Mouse (Mus musculus) central nervous system, embryonic 11.5 days (tissue): ENCODE measurements around the gene Gpr62. TPM values are rescaled to one million over a fixed set of nuclear protein-coding genes. Genes with fewer than 3 reads are reported as not detected.

Experiments used
- polyA plus RNA-seq: library from polyadenylated mRNA; depleted of rRNA; stranded (reverse); fragments of >200 nt; gene quantifications from 2 replicates; pipeline ENCODE4 v1.2.3, GENCODE M21; 2012; rRNA removed

The Gpr62 gene
- polyA plus RNA-seq, result 0.06 and 0.11 TPM in 2 replicates

GRCm38 (mm10) chr9:106465571-106466200 lies at the start of gene Gpr62:
Gene Gpr62, minus strand, starts transcription at chr9:106465938.

GRCm38 (mm10) chr9:106514273-106514672 lies 48.5 kb upstream of the Gpr62 start, which contains the start of gene Iqcf5:
Gene Iqcf5, plus strand, starts transcription at chr9:106514573.

GRCm38 (mm10) chr9:106499667-106500066 lies 33.9 kb upstream of the Gpr62 start, which contains the start of gene Iqcf1:
Gene Iqcf1, plus strand, starts transcription at chr9:106499967.

GRCm38 (mm10) chr9:106476924-106477484 lies 11.3 kb upstream of the Gpr62 start, which contains the start of gene Parp3:
Gene Parp3, minus strand, starts transcription at chr9:106476949.

GRCm38 (mm10) chr9:106475663-106476001 lies 9.9 kb upstream of the Gpr62 start, which contains the start of gene Rrp9:
Gene Rrp9, plus strand, starts transcription at chr9:106475963.

GRCm38 (mm10) chr9:106453271-106454070 lies 12.3 kb downstream of the Gpr62 start, which contains the start of gene Pcbp4:
Gene Pcbp4, plus strand, starts transcription at chr9:106453291.

GRCm38 (mm10) chr9:106447348-106447747 lies 18.4 kb downstream of the Gpr62 start, which contains the start of the genes Abhd14b and Abhd14a:
Gene Abhd14b, plus strand, starts transcription at chr9:106447459.
Gene Abhd14a, minus strand, starts transcription at chr9:106447678.

GRCm38 (mm10) chr9:106429221-106430014 lies 36.3 kb downstream of the Gpr62 start, which contains the start of gene Rpl29:
Gene Rpl29, plus strand, starts transcription at chr9:106429454.

Other genes starting within 250 kb of the Gpr62 start
- gene Tlr9, start 243.3 kb downstream of the Gpr62 start, polyA plus RNA-seq, result 0.10 and 0.17 TPM in 2 replicates
- gene Alas1, start 217.3 kb downstream of the Gpr62 start, polyA plus RNA-seq, result 63.8 and 68.5 TPM in 2 replicates
- 22.6 and 28.3 TPM in 2 replicates for gene Poc1a, start 184.9 kb downstream of the Gpr62 start, polyA plus RNA-seq
- 29.1 and 69.8 TPM in 2 replicates for gene Dusp7, start 97.3 kb downstream of the Gpr62 start, polyA plus RNA-seq
- 1,012 and 1,237 TPM in 2 replicates for gene Rpl29, start 36.5 kb downstream of the Gpr62 start, polyA plus RNA-seq
- 25.4 and 29.4 TPM in 2 replicates for gene Acy1, start 27.6 kb downstream of the Gpr62 start, polyA plus RNA-seq
- 4.7 and 12.0 TPM in 2 replicates for gene Abhd14b, start 18.5 kb downstream of the Gpr62 start, polyA plus RNA-seq
- 34.1 and 40.0 TPM in 2 replicates for gene Abhd14a, start 18.3 kb downstream of the Gpr62 start, polyA plus RNA-seq
- 401 and 467 TPM in 2 replicates for gene Pcbp4, start 12.6 kb downstream of the Gpr62 start, polyA plus RNA-seq
- gene Rrp9, start 10.0 kb upstream of the Gpr62 start, polyA plus RNA-seq, result 41.6 and 78.4 TPM in 2 replicates
- 1.5 and 2.2 TPM in 2 replicates for gene Parp3, start 11.0 kb upstream of the Gpr62 start, polyA plus RNA-seq
- gene Iqcf1, start 34.0 kb upstream of the Gpr62 start, polyA plus RNA-seq, result not detected in 2 replicates
- gene Iqcf5, start 48.6 kb upstream of the Gpr62 start, polyA plus RNA-seq, result not detected in 2 replicates
- not detected in 2 replicates for gene Iqcf3, start 95.7 kb upstream of the Gpr62 start, polyA plus RNA-seq
- gene Iqcf4, start 105.1 kb upstream of the Gpr62 start, polyA plus RNA-seq, result not detected in 2 replicates
- not detected in 2 replicates for gene Iqcf6, start 160.6 kb upstream of the Gpr62 start, polyA plus RNA-seq
- gene Grm2, start 190.1 kb upstream of the Gpr62 start, polyA plus RNA-seq, result 5.5 and 7.8 TPM in 2 replicates
- 21.3 and 27.2 TPM in 2 replicates for gene Tex264, start 220.0 kb upstream of the Gpr62 start, polyA plus RNA-seq